Mouse (Mus musculus): ENCODE data around the gene Dnajc12.
"Not testable (repeated sequence)": the region's sequence is repeated elsewhere in the genome, so short reads cannot be mapped to it uniquely, and the experiment has no call there.

DNA sequence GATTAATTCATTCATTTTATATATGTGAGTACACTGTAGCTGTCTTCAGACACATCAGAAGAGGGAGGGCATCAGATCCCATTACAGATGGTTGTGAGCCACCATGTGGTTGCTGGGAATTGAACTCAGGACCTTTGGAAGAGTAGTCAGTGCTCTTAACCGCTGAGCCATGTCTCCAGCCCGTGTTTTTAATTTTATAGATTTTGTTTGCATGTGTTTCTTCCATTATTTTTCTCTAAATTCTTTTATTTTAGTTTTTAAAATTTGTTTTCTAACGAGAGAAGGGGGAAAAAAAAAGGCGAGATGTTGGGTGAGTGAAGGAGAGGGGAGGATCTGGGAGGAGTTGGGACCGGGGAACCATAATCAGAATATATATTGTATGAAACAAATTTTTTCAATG, 3.7 kb downstream of the Dnajc12 start:
- TF ChIP-seq CTCF, EP300 (IDR thresholded peaks at IDR 0.05; ENCODE audit: low read depth): not testable (repeated sequence)
